Mouse (Mus musculus): ENCODE measurements around the gene Zdhhc7.

The Zdhhc7 gene

GRCm38 (mm10) chr8:120066226-120066625, 35.1 kb downstream of the Zdhhc7 start:
- DNase-seq: no peak

DNA sequence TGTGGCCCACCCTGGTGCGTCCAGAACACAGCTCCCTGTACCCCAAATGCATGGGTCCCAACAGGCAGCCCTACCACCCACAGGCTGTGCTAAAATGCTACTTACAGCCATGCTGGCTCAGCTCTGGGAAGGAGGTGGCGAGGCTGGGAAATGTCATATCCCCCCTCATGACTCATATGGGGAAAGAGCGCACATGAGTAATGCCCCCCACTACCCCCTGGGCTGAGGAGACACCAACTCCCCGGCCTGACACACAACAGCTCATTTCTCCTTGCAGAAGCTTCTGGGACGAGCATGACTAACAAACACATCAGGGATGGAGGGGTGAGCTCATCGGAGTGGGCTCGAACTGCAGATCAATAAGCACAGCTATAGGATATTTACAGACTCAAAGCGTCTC, 35.7 kb downstream of the Zdhhc7 start:
- DNase-seq: no peak

- DNase-seq: no peak
These were observed 38.0 kb downstream of the Zdhhc7 start for GRCm38 (mm10) chr8:120063326-120063725.

DNA sequence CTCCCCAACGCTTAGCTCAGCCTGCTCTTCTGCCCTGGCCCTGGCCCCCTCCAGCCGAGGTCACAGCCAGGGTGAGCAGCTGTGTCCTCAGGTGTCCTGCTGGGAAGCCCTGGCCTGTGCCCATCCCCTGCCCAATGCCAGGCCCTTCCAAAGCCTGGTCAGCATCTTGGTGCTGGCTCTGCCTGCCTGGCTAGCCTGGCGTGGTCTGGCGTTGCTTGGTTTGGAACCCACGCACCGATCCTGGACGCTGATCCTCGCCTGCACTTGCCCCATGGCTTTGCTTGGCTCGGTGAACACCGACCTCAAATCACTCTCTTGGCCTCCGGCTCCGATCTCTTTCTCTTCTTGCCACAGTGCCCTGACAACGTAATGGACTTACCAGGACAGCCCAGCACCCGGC, 38.5 kb downstream of the Zdhhc7 start:
- no peak for DNase-seq

DNA sequence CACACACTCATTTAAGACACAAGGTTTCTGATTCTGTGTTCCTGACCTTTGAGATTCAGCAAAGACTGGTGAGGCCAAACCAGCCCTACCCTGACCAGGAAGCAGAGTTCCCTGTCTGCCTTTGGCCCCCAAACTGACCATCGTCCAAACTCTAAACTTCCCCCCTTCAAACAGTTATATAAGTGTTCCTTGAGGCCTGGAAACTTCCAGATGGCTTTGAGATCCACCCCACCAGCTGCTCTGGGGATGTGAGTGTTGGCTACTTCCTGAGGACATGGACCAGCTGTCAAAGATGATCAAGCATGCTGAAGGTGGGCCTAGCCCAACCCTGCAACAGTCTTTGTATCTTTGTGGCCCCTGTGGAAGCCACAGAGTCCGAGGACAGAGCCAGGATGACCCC, 44.2 kb downstream of the Zdhhc7 start:
- no peak for DNase-seq

DNA sequence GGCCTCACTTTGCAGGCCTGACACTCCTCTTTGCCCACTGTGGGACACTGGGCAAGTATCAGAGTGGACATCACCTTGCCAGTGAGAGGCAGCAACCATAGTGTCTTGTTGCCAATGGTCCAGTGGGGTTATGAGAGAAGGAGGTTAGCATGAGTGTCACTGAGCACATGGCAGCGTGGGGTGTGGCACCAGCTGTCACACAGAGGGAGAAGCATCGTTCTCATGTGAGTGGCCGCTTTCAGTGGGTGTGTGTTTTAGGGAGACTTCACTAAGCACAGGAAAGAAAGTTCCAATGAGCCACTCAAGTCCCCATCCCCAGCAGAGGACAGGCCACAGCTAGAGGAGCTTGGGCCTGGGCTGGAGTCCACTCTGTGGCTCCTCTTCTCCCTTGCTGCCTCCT, 46.4 kb downstream of the Zdhhc7 start:
- no peak for DNase-seq

DNA sequence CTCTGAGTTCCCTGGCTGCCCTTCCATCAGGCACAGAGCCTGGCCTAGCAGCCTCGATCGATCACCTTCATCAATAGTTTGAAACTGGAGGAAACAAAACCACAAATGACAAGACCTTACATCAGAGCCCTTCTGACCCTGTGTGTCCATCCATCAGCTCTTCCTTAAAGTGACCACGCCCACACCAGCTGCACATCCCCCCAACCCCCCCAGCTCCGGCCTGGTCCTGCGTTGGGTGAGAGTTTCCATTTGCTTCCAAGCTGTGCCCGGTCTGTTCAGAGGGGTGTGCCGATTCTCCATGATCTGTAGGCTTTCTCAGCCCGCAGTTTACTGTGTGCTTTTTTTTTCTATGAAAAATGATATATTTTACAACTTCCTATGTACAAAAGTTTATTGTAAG, 49.0 kb downstream of the Zdhhc7 start:
- peak; percentile 40 for DNase-seq

GRCm38 (mm10) chr8:120051908-120052307, 49.4 kb downstream of the Zdhhc7 start:
- DNase-seq: no peak

- peak; percentile 36 for DNase-seq
These were observed 50.3 kb downstream of the Zdhhc7 start for GRCm38 (mm10) chr8:120051006-120051405.

GRCm38 (mm10) chr8:120050376-120050775, 50.9 kb downstream of the Zdhhc7 start:
- no peak for DNase-seq

DNA sequence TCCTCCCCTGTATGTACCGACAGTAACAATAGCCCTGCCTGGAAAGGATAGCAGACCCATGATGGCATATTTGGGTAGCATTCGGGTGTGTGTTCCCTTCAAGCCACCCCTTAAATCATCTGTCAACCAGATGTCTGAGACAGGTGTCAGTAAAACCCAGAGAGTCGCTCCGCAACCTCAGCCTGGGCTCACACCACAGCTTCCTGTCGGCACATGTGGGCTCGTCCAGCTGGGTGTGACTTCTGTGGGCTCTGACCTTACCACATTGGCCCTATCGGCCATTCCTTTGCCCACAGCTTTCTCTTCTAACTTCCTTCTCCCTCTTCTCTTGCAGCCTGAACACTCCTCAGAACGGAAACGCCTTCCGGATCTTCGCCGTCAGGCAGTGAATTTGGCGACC, 51.3 kb downstream of the Zdhhc7 start:
- no peak for DNase-seq

- peak; percentile 69 for DNase-seq
These were observed 54.8 kb downstream of the Zdhhc7 start for GRCm38 (mm10) chr8:120046258-120047020.

- no peak for DNase-seq
These were observed 55.8 kb downstream of the Zdhhc7 start for GRCm38 (mm10) chr8:120045471-120045870.

GRCm38 (mm10) chr8:120044907-120045306, 56.4 kb downstream of the Zdhhc7 start:
- DNase-seq: no peak

DNA sequence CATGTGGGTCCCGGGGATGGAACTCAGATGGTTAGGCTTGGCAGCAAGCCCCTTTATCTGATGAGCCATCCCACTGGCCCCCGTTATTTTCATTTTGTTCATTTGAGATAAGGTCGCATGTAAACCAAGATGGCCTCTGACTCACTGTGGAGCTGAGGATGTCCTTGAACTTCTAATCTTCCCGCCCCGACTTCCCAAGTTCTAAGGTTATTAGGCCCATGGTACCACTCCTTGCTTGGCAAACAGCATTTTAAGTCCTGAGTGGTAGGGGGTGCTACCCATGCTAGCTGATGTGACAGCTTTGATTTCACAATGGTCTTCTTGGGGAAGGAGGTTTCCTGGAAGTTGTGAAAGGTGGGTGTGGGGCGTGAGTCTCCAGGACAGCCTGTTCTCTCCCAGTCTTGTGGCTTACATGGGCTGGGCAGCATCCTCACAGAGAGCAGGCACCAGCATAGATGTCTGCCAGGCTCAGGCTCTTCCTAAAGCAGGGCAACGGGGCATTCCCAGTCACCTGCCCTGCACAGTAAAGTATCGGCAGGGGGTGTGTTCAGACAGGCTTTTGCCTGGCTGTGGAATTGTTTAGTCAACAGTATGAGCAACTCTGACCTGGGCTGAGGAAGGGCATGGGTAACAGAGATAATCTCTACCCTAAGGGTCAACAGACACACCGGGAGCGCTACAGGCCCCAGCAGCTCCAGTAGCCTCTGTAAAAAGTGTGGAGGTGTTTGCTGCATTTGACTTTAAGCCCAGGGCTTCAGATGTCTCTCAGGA, 58.6 kb downstream of the Zdhhc7 start:
- DNase-seq: no peak

DNA sequence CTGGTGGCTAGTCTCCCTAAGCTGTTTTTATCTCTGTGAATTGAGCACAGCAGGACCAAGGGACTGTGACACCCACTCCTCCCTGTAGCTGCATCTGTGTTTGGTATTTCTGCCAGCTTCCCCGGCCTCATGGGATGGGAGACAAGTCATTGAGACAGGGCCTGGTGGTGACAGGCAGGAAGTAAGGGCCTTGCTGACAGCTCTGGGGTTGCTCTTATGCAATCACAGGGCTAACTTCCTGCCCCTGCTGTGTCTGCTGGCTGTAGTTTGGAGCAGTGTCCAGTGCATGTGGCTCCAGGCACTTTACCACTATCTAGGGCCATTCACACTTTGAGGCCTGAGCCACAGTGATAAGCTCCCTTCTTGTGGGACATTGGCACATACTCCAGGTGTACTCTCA, 60.4 kb downstream of the Zdhhc7 start:
- DNase-seq: peak; percentile 59

- DNase-seq: no peak
These were observed 61.9 kb downstream of the Zdhhc7 start for GRCm38 (mm10) chr8:120039313-120039919.

DNA sequence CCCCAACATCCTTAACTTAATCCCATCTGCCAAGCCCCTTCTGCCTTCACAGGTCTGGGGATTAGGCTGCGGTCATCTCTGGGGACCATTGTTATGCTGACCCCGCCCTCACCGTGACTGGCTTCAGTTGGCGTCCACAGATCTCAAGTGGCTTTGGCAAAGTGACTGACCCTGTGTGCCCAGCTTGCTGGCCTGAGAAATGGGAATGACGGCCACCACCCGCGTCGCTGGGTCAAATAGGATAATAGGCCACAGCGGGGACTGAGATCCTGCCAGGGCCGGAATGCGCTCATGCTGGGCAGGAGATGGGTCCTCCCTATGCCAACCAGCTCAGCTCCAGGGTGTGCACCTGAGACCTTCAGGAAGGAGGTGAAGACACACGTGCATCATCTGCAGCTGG, 62.5 kb downstream of the Zdhhc7 start:
- no peak for DNase-seq

DNA sequence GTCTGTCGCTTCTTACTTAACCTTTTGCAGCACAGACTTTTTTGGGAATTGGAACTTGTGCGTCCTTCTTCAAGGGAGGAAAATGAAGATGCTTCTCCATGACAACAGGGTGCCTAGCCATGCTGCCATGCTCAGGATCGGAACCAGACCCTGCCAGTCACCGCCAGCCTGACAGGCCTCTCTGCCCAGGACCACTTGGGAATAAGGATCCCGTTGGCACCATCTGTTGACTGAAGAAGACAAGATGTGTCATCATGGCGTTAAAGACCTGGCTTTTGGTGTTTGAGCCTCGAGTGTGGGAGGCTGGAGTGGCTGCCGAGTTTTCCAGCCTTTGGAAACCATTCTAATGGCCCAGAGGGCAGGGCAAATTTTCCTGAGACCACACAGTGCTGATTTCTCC, 63.7 kb downstream of the Zdhhc7 start:
- no peak for DNase-seq

DNA sequence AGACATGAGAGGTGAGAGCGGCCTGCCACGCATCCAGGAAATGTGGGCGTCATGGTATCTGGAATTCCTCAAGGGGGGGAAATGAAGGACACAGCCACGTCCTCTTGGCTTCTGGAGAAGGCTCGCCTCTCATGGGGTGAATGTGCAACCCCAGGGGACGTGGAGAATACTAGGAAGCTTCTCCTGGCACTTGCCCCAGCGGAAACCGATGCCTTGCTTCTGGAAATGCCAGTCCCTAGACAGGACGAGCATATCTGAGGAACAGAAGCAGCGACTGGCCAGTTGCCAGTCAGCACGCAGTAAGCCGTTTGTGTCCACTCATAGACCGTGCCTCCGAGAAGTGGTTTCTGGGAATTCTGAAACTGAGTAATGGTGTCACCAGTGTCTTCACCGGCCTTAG, 64.1 kb downstream of the Zdhhc7 start:
- DNase-seq: peak; percentile 52

- DNase-seq: no peak
These were observed 64.7 kb downstream of the Zdhhc7 start for GRCm38 (mm10) chr8:120036578-120036977.

- DNase-seq: no peak
These were observed 65.2 kb downstream of the Zdhhc7 start for GRCm38 (mm10) chr8:120036111-120036510.

GRCm38 (mm10) chr8:120034471-120034870, 66.8 kb downstream of the Zdhhc7 start:
- no peak for DNase-seq
